Mouse (Mus musculus): Measurements from ENCODE around the gene Ndufa8. TPM values are rescaled to one million over a fixed set of nuclear protein-coding genes. Genes with fewer than 3 reads are reported as not detected.
A peak's percentile ranks its signal among the peaks of the same experiment; 100 is the strongest.

Ndufa8 gene
- polyA plus RNA-seq, 1 experiment from 2014 or later = 351 TPM

DNA sequence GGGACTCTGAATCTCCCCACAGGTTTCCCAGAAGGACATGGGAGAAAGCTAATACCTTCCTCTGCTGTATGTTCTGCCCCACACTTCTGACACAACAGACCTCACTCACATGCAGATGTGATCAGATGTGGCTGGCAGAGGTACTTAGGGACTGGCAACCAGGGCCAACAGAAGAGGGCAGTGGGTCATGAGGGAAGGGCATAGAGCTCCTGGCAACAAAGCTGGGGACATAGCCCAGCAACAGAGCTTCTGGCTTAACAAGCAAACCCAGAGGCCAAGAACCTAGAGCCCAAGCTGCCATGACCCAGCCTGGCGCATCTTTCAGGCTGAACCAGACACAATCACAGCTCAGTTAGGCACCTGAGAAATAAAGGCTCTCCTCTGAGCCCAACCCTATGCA lies 35.8 kb upstream of the Ndufa8 start:
- H3K4me2 ChIP-seq (ENCODE audit: low read depth, low read length) = no peak overlapping the region
- no peak overlapping the region for H3K27ac ChIP-seq (ENCODE audit: low read length)
- H3K9me3 ChIP-seq (ENCODE audit: control insufficient read depth, low read length) = no peaks in the 10 kb centered on the region
- no peak for ATAC-seq
- H3K9ac ChIP-seq (ENCODE audit: low read depth, low read length) = no peak overlapping the region
- H3K36me3 ChIP-seq (ENCODE audit: control insufficient read depth, insufficient read depth, low read length) = no peaks in the 10 kb centered on the region
- no peak overlapping the region for H3K4me3 ChIP-seq (ENCODE audit: low read length)
- no peaks in the 10 kb centered on the region; the same call in 1 of the 2 replicates for H3K4me1 ChIP-seq (ENCODE audit: control insufficient read depth, insufficient read depth, low read length)
- WGBS = 92% methylated on average over 1 of the region's 1 CpGs
- peaks cover 13% of the 10 kb centered on the region; the same call in 1 of the 2 replicates for H3K27me3 ChIP-seq (replicated peaks; ENCODE audit: control insufficient read depth, insufficient read depth, low read length)

DNA sequence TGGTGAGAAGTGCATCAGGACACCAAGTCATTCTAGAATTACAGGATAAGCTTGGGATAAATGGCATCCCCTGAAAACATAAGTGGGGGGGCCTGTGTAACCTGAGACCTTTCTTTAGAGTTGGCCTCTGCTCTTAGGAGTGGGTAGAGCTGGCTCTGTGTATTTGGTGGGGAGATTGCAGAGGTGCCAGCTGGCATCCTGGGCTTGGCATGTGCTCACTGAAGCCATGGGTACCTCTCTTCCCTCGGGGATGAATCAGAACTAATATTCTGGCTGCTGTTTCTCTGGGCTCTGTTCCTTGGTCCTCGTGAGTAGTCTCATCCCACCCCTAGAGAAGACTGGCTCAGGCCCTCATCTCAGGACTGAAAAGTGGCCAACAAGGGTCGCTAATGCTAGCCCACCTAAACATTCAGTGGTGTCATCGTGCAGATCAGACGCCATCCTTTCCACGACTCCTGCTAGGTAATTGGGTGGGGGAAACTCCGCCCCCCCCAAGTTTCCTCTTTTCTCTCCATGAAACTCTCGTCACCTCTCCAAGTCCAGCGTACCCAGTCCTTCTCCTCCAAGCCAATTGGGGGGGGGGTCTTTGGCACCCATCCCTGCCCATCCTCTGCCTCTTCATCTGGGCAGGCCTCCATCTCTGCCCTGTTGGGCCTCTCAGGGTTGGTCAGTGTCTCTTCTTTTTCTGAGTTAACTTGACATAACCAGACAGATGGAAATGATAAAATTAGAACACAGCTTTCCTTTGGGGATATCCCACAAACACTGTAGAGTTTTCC lies 33.8 kb upstream of the Ndufa8 start:
- H3K27me3 ChIP-seq (replicated peaks; ENCODE audit: control insufficient read depth, insufficient read depth, low read length) = peaks cover 7% of the 10 kb centered on the region; the same call in 1 of the 2 replicates
- WGBS = 80% methylated on average over 9 of the region's 9 CpGs
- H3K36me3 ChIP-seq (ENCODE audit: control insufficient read depth, insufficient read depth, low read length) = no peaks in the 10 kb centered on the region
- H3K9me3 ChIP-seq (ENCODE audit: control insufficient read depth, low read length) = no peaks in the 10 kb centered on the region
- no peak overlapping the region for H3K4me3 ChIP-seq (ENCODE audit: low read length)
- no peaks in the 10 kb centered on the region; the same call in 1 of the 2 replicates for H3K4me1 ChIP-seq (ENCODE audit: control insufficient read depth, insufficient read depth, low read length)
- no peak overlapping the region for H3K9ac ChIP-seq (ENCODE audit: low read depth, low read length)
- no peak for ATAC-seq
- no peak overlapping the region for H3K27ac ChIP-seq (ENCODE audit: low read length)
- no peak overlapping the region for H3K4me2 ChIP-seq (ENCODE audit: low read depth, low read length)

DNA sequence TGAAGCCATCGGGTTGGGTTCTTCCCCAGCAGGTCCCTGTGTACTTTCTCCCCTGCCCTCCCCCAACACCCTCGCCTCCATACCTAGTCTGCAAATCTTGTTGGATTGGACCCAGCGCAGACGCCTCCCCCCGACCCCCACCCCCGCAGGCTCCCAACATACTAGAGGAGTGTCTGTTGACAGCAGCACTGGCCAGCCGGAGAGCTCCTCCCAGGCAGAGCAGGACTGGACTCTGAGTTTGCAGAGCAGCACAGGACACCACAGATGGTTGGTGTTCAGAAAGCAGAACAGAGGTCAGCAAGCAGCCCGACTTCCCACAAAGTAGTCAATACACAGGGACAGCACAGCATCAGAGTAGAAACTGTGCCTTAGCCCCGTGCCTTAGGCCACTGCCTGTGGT lies 32.2 kb upstream of the Ndufa8 start:
- Histone ChIP-seq H3K36me3 (ENCODE audit: control insufficient read depth, insufficient read depth, low read length) (no peaks in the 10 kb centered on the region), H3K9ac (ENCODE audit: low read depth, low read length) (no peak overlapping the region), H3K4me2 (ENCODE audit: low read depth, low read length) (no peak overlapping the region), H3K4me1 (ENCODE audit: control insufficient read depth, insufficient read depth, low read length) (no peaks in the 10 kb centered on the region; the same call in 1 of the 2 replicates), H3K27ac (ENCODE audit: low read length) (no peak overlapping the region), H3K9me3 (ENCODE audit: control insufficient read depth, low read length) (no peaks in the 10 kb centered on the region), H3K4me3 (ENCODE audit: low read length) (no peak overlapping the region), H3K27me3 (replicated peaks; ENCODE audit: control insufficient read depth, insufficient read depth, low read length) (no peaks in the 10 kb centered on the region)
- peak; percentile 80 for ATAC-seq
- WGBS = 23% methylated on average over 9 of the region's 9 CpGs

DNA sequence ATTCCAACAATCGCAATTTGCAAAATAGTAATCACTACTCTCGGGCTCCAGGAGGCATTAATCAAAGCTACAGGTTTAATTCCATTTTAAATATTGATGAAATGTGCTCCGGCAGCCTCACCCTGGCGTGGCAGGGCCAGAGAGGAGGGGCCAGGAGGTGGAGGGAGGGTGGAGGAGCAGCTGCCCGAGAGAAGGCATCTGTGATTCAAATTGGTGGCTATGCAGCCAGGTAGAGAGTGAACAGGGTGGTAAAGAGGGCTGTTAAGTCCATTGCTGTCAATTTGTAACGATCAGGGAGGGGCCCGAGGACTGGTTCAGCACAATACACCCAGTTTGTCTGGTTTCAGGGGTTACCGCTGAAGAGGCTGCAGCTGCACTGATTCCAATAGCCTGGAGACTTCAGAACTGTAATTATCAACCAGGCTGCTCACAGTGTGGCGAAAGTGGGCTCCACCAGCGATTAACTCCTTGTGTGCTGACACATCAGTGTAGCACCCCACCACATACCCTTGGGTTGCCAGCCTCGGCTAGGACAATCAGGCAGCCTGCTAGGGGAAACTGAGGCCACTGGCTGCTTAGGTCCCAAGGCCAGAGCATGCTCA lies 28.1 kb upstream of the Ndufa8 start:
- no peaks in the 10 kb centered on the region for H3K9me3 ChIP-seq (ENCODE audit: control insufficient read depth, low read length)
- no peak for ATAC-seq
- H3K27ac ChIP-seq (ENCODE audit: low read length) = no peak overlapping the region
- no peak overlapping the region for H3K9ac ChIP-seq (ENCODE audit: low read depth, low read length)
- H3K36me3 ChIP-seq (ENCODE audit: control insufficient read depth, insufficient read depth, low read length) = no peaks in the 10 kb centered on the region
- no peak overlapping the region for H3K4me3 ChIP-seq (ENCODE audit: low read length)
- no peak overlapping the region for H3K4me2 ChIP-seq (ENCODE audit: low read depth, low read length)
- H3K27me3 ChIP-seq (replicated peaks; ENCODE audit: control insufficient read depth, insufficient read depth, low read length) = no peaks in the 10 kb centered on the region
- H3K4me1 ChIP-seq (ENCODE audit: control insufficient read depth, insufficient read depth, low read length) = no peaks in the 10 kb centered on the region; the same call in 1 of the 2 replicates
- WGBS = 16% methylated on average over 11 of the region's 11 CpGs

DNA sequence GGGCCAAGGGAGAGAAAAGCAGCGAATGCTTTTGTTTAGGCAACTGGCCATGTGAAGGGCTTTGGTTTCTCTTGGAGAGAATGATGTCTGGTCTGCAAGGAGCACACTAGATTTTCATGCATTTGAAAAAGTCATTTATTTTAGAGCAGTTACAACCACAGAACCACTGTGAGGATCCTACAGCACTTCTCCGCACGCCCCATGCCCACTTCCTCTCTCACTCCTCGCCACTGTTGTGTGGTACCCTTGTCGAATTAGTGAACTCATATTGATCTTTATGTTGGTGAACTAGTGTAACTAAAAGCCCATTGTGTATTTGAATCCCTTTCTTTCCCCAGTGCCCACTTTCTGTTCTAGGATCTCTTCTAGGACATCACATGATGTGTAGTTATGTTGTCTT lies 26.0 kb upstream of the Ndufa8 start:
- no peak overlapping the region for H3K27ac ChIP-seq (ENCODE audit: low read length)
- no peaks in the 10 kb centered on the region for H3K27me3 ChIP-seq (replicated peaks; ENCODE audit: control insufficient read depth, insufficient read depth, low read length)
- H3K36me3 ChIP-seq (ENCODE audit: control insufficient read depth, insufficient read depth, low read length) = no peaks in the 10 kb centered on the region
- no peak overlapping the region for H3K4me2 ChIP-seq (ENCODE audit: low read depth, low read length)
- 90% methylated on average over 5 of the region's 5 CpGs for WGBS
- no peak for ATAC-seq
- H3K4me1 ChIP-seq (ENCODE audit: control insufficient read depth, insufficient read depth, low read length) = no peaks in the 10 kb centered on the region
- H3K4me3 ChIP-seq (ENCODE audit: low read length) = no peak overlapping the region
- H3K9ac ChIP-seq (ENCODE audit: low read depth, low read length) = no peak overlapping the region
- no peaks in the 10 kb centered on the region for H3K9me3 ChIP-seq (ENCODE audit: control insufficient read depth, low read length)

DNA sequence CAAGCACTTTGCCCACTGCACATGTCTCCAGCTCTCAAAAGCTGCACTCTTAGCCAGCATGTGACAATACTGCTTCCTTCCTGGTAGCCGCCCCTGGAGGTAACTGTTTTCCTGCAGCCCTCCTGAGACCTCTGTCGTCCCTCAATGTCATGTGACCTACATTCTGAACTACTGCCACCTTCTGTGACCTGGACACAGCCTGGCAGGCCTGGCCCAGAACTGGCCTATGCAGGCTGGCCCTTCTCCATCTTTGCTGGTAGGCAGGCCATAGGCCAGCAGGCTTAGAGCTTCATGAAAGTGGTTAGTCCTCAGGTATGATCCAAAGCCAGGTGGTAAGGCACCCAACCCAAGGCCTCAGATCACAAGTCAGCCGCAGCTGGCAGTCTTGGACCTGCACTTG lies 24.6 kb upstream of the Ndufa8 start:
- 49% methylated on average over 3 of the region's 3 CpGs for WGBS
- no peak for ATAC-seq
- no peaks in the 10 kb centered on the region for H3K36me3 ChIP-seq (ENCODE audit: control insufficient read depth, insufficient read depth, low read length)

DNA sequence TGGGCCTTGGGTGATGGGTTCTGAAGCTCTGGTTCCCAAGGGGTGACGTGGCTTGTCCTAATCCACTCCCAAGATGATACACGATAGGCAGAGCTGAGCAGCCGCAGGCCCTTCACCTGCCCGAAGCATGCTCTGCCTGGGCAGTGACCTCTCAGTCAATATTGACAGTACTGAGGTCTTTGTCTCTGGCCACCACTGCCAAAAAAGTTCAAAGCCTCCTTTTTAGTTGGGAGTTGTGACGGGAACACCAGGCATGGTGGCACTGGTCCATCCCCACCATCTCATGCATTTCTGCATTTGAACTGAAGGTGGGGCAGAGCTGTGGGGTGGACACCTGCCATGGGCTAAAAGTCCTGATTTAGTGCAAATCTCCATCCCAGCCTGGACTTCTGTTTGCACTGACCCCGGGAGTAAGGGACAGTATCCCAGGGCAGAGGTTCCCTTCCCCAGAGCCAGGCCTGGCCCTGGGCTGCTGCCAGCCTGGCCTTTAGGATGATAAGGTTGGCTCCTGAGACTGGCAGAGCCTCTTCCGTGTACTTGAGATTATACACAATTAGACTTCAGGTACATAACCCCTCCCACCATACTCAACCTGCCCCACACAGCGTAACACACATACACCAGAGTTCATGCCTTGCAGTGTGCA lies 22.6 kb upstream of the Ndufa8 start:
- H3K9me3 ChIP-seq (ENCODE audit: control insufficient read depth, low read length) = no peaks in the 10 kb centered on the region
- no peak overlapping the region for H3K4me2 ChIP-seq (ENCODE audit: low read depth, low read length)
- WGBS = 63% methylated on average over 8 of the region's 8 CpGs
- H3K4me1 ChIP-seq (ENCODE audit: control insufficient read depth, insufficient read depth, low read length) = no peaks in the 10 kb centered on the region
- H3K27me3 ChIP-seq (replicated peaks; ENCODE audit: control insufficient read depth, insufficient read depth, low read length) = no peaks in the 10 kb centered on the region
- H3K27ac ChIP-seq (ENCODE audit: low read length) = no peak overlapping the region
- ATAC-seq = no peak
- H3K4me3 ChIP-seq (ENCODE audit: low read length) = no peak overlapping the region
- no peaks in the 10 kb centered on the region for H3K36me3 ChIP-seq (ENCODE audit: control insufficient read depth, insufficient read depth, low read length)
- no peak overlapping the region for H3K9ac ChIP-seq (ENCODE audit: low read depth, low read length)

More for the DNA sequence above, 24.6 kb upstream of the Ndufa8 start:
- Histone ChIP-seq H3K27me3 (replicated peaks; ENCODE audit: control insufficient read depth, insufficient read depth, low read length) (no peaks in the 10 kb centered on the region), H3K4me2 (ENCODE audit: low read depth, low read length) (no peak overlapping the region), H3K9ac (ENCODE audit: low read depth, low read length) (no peak overlapping the region), H3K27ac (ENCODE audit: low read length) (no peak overlapping the region), H3K4me3 (ENCODE audit: low read length) (no peak overlapping the region), H3K9me3 (ENCODE audit: control insufficient read depth, low read length) (no peaks in the 10 kb centered on the region), H3K4me1 (ENCODE audit: control insufficient read depth, insufficient read depth, low read length) (no peaks in the 10 kb centered on the region)

DNA sequence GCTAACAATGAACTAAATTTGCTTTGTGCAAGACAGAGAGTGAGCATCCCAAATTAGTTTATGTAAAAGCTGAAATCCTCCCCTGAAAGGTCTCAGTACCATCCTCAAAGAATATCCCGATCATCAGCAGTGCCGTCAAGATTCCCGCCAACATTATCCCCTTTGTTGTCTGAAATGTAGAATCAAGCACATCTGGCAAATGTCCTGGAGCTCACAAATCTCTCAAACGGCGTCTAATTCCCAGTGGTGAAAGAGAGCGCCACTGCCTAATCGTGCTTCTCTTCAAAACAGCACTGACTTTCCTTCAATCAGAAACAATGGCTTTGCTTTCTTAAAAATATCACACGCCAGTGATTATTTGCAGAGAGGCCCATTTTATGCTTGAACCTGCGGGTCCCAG lies 17.9 kb upstream of the Ndufa8 start:
- no peaks in the 10 kb centered on the region for H3K9me3 ChIP-seq (ENCODE audit: control insufficient read depth, low read length)
- H3K9ac ChIP-seq (ENCODE audit: low read depth, low read length) = no peak overlapping the region
- H3K4me2 ChIP-seq (ENCODE audit: low read depth, low read length) = no peak overlapping the region
- 57% methylated on average over 9 of the region's 9 CpGs for WGBS
- no peaks in the 10 kb centered on the region for H3K4me1 ChIP-seq (ENCODE audit: control insufficient read depth, insufficient read depth, low read length)
- no peak for ATAC-seq
- H3K4me3 ChIP-seq (ENCODE audit: low read length) = no peak overlapping the region
- no peaks in the 10 kb centered on the region for H3K36me3 ChIP-seq (ENCODE audit: control insufficient read depth, insufficient read depth, low read length)
- H3K27ac ChIP-seq (ENCODE audit: low read length) = no peak overlapping the region
- no peaks in the 10 kb centered on the region for H3K27me3 ChIP-seq (replicated peaks; ENCODE audit: control insufficient read depth, insufficient read depth, low read length)

DNA sequence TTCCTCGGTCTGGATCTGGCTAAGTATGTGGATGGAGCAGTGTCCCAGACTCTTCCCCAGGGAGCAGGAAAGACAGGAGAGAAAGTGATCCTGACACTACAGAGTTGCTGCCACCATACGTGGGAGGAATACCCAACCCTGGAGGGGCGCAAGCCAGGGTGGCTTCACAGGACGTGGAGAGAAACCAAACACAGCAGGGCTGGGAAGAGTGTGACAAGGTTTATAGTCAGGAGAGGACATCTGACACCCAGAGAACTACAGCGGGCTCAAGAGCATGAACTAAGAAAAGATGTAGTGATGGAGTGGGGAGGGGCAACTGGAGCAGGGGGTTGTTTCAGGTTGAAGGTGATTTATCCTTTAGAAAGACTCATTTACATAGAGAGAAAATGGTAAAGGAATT lies 12.2 kb upstream of the Ndufa8 start:
- Histone ChIP-seq H3K36me3 (ENCODE audit: control insufficient read depth, insufficient read depth, low read length) (no peaks in the 10 kb centered on the region), H3K4me1 (ENCODE audit: control insufficient read depth, insufficient read depth, low read length) (no peaks in the 10 kb centered on the region), H3K4me2 (ENCODE audit: low read depth, low read length) (no peak overlapping the region), H3K27ac (ENCODE audit: low read length) (no peak overlapping the region), H3K9ac (ENCODE audit: low read depth, low read length) (no peak overlapping the region), H3K9me3 (ENCODE audit: control insufficient read depth, low read length) (no peaks in the 10 kb centered on the region), H3K27me3 (replicated peaks; ENCODE audit: control insufficient read depth, insufficient read depth, low read length) (no peaks in the 10 kb centered on the region; the same call in 1 of the 2 replicates), H3K4me3 (ENCODE audit: low read length) (no peak overlapping the region)
- 54% methylated on average over 5 of the region's 5 CpGs for whole genome bisulfite sequencing
- no peak for ATAC-seq
